Mouse (Mus musculus) G1E (cell line): ENCODE measurements around the gene Krt36. TPM values are rescaled to one million over a fixed set of nuclear protein-coding genes. Genes with fewer than 3 reads are reported as not detected.

Source experiments
- ATAC-seq: 2 replicates; pipeline ENCODE4 v1.8.0; 2016; ENCODE audit warnings: mild to moderate bottlenecking; ENCODE audit not compliant: insufficient number of reproducible peaks, poor library complexity, low FRiP score, severe bottlenecking; ENCODE audit errors: extremely low read depth
- DNase-seq: peaks from one replicate; pipeline ENCODE4 v3.0.0; 2012; ENCODE audit warnings: low spot score
- H3K27me3 ChIP-seq: 2 replicates; pipeline ENCODE4 v1.6.1; 2012; ENCODE audit warnings: mild to moderate bottlenecking, low read length, inconsistent platforms; ENCODE audit not compliant: insufficient read depth
- H3K36me3 ChIP-seq: replicated peaks from 2 replicates; pipeline ENCODE3; 2012; ENCODE audit warnings: mild to moderate bottlenecking, inconsistent platforms
- H3K4me1 ChIP-seq: 2 replicates; pipeline ENCODE4 v1.6.1; 2012; ENCODE audit warnings: low read depth, low read length, inconsistent platforms, mixed read lengths; ENCODE audit not compliant: insufficient read depth
- H3K4me3 ChIP-seq: 2 replicates; pipeline ENCODE4 v1.5.1; 2012; ENCODE audit warnings: low read depth, mild to moderate bottlenecking, inconsistent platforms, low read length, moderate library complexity, mixed read lengths
- H3K9me3 ChIP-seq: replicated peaks from 2 replicates; pipeline ENCODE4 v1.6.1; 2012; ENCODE audit warnings: inconsistent platforms
- CTCF ChIP-seq: IDR thresholded peaks from 2 replicates; pipeline ENCODE4 v1.5.1; 2012; ENCODE audit warnings: low read depth, low read length, inconsistent platforms, mixed read lengths
- GATA1 ChIP-seq: IDR thresholded peaks from 2 replicates; pipeline ENCODE4 v1.6.1; 2012; ENCODE audit warnings: borderline replicate concordance, low read length, inconsistent platforms, mixed read lengths
- GATA2 ChIP-seq: IDR thresholded peaks from 2 replicates; pipeline ENCODE4 v1.6.1; 2012; ENCODE audit warnings: low read depth, low read length, inconsistent platforms, borderline replicate concordance
- POLR2AphosphoS5 ChIP-seq: IDR thresholded peaks from 2 replicates; pipeline ENCODE4 v1.6.1; 2012; ENCODE audit warnings: low read depth, low read length, inconsistent platforms; ENCODE audit not compliant: insufficient replicate concordance
- TAL1 ChIP-seq: conservative IDR thresholded peaks from 2 replicates; pipeline ENCODE4 v1.6.1; 2012; ENCODE audit warnings: low read depth, low read length, inconsistent platforms, mixed read lengths
- polyA plus RNA-seq: library from polyadenylated mRNA; stranded (reverse); fragments of >175 nt; gene quantifications from 2 replicates; pipeline ENCODE4 v1.2.3, GENCODE M21; 2012
- total RNA-seq, 2 experiments: library from RNA; stranded (forward) in 1 of 2; stranded (reverse) in 1 of 2; fragments of 200-1000 nt in 1 of 2; fragments of >200 nt in 1 of 2; fragmentation: Nextera tagmentation in 1 of 2; gene quantifications; 2 replicates each; pipeline ENCODE4 v1.2.3; 2014 to 2017

Gene Krt36
- total and polyA plus RNA-seq, 3 experiments: not detected

DNA sequence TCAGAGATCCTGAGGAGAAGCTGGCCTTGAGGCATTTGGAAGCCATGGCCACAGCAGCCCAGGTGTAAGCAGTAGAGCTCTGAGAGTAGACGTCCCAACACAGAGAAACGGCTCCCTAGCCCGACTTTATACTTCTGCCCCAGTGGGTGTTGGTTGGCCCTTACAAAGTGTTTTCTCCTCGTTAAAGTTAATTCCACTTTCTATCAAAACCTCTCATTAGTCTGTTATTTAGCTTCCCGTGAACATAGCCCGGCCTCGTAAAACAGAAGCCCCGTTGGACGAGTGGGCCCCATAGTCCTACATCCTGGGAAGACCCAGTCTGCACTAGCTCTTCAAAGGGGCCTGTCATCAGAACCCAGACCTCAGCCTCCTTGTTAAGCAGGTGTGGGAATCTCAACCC lies 9.3 kb downstream of the Krt36 start, which contains the start of gene Krt35:
Gene Krt35, minus strand, starts transcription at position 101 of the 400 bp plus-strand sequence.
- DNase-seq (no peak), ATAC-seq (no peak)
- Histone ChIP-seq H3K36me3 (no peaks in the 10 kb centered on the region), H3K4me3 (peak within 1 kb of the TSS; percentile 15; the same call in 1 of the 2 replicates), H3K9me3 (peaks cover 91% of the 10 kb centered on the region), H3K27me3 (no peaks in the 10 kb centered on the region), H3K4me1 (no peaks in the 10 kb centered on the region)
- TF ChIP-seq TAL1 (no peak), POLR2AphosphoS5 (no peak), CTCF (no peak), GATA2 (no peak), GATA1 (no peak)

DNA sequence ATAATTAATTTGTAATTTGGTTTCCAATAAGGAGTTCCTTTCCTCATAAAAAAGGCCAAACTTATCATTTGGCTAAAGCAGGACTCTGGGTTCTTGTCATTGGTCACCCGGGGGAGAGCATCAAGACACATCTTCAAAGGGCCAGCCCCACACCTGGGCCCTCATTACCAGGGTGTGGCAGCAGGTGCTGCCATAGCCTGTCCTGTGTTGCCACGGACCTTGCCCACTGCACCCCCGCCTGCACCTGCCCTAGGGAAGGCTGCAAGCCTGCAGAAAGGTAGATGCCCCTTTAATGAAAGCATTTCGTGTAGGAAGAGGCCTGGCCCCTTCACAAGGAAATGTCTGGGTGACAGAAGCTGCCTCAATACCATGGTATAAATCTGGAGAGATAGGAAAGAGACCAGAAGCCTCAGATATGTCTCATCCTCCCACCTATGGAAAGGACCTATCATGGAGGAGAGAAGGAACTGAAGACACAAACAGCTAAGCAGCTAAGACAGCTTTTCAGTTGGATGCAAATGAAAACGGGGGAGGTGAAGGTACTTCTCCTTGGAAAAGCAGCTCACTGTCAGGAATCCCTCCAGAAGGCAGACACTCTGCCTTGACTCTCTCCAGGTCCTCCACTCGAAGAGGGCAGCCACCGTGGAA lies 16.9 kb downstream of the Krt36 start:
- ATAC-seq (no peak), DNase-seq (no peak)
- Histone ChIP-seq H3K9me3 (peaks cover 72% of the 10 kb centered on the region), H3K4me3 (no peak overlapping the region), H3K36me3 (no peaks in the 10 kb centered on the region), H3K4me1 (no peaks in the 10 kb centered on the region), H3K27me3 (no peaks in the 10 kb centered on the region)
- TF ChIP-seq GATA2: no peak

DNA sequence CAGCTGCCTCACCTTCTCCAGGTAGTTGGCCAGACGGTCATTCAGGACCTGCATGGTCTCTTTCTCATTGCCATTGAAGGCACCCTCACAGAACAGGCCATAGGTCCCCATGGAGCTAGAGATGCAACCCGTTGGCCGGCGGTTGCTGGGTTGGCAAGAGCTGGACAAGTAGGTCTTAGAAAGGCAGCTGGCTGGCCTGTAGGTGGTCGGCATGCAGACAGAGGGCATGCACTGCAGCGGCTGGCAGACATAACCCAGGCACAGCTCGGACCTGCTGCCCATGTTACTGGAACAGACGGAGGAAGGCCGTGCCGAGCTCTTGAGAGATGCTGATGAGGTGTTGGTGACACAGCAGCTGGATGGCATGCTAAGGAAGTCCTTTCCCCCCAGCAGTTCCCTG lies 17.6 kb downstream of the Krt36 start, which contains the start of gene Krt32:
Gene Krt32, minus strand, starts transcription at position 366 of the 400 bp plus-strand sequence.
- peaks cover 74% of the 10 kb centered on the region for H3K9me3 ChIP-seq
- DNase-seq (no peak), ATAC-seq (no peak)
- no peak within 1 kb of the TSS for H3K4me3 ChIP-seq
- TF ChIP-seq POLR2AphosphoS5 (no peak), GATA2 (no peak), GATA1 (no peak), CTCF (no peak), TAL1 (no peak)
- H3K36me3 ChIP-seq: no peaks in the 10 kb centered on the region
- no peaks in the 10 kb centered on the region for H3K27me3 ChIP-seq
- H3K4me1 ChIP-seq: no peaks in the 10 kb centered on the region

DNA sequence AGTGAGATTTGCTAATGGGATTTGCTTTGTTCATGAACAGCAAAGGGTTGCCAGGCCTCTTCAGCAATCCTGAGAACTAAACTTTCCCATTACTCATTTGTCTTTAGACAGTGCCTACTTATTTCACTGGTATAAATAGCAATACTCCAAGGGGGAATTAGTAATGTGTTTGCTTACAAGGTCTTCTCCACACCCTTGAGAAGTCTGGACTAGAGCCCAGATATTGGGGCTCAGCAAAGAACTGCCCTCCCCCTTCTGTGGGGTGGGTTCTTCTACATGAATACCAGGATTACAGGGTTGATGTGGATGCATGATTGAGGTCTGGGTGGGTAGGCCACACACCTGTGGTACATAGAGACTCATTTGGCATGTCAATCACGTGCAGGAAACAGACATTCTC lies 31.6 kb downstream of the Krt36 start:
- ATAC-seq: no peak
- no peaks in the 10 kb centered on the region for H3K36me3 ChIP-seq
- H3K27me3 ChIP-seq: no peaks in the 10 kb centered on the region
- no peak overlapping the region for H3K4me3 ChIP-seq
- no peaks in the 10 kb centered on the region for H3K4me1 ChIP-seq
- TF ChIP-seq TAL1 (no peak), CTCF (no peak), POLR2AphosphoS5 (no peak), GATA2 (no peak), GATA1 (no peak)
- no peak for DNase-seq
- peaks cover 59% of the 10 kb centered on the region for H3K9me3 ChIP-seq

DNA sequence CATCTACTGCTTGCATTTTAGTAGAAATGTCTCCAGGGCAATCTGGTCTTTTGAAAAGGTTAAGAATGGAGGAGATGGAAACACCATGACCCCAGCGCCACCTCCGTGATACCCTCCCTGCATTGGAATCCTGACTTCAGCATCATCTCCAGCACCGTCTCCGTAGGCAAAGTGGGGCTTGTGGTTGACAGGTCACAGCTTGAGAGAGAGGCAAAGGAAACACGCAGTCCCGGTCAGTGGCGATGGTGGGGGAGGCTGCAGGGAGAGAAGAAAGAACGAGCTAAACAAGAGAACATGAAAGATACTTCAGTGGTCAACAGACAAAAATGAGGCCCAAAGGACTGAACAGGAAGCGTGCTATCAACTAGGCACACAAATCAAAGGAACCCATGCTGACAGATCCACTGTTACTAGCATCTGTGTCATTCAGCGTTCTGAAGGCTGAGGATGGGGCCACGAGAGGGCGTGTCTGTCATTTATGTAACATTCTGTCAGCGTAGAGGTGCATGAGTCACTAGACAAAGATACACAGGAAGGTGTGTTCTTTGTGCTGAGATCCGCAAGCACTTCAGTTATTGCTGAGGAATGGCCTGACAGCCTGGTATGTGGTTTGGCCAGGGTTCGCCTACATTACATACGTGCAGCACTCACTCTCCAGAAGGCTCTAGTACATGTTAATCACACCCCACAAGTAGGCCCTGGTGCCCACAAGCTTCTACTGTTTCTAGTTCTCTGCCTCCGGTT lies 38.0 kb downstream of the Krt36 start:
- Histone ChIP-seq H3K9me3 (peaks cover 65% of the 10 kb centered on the region), H3K27me3 (no peaks in the 10 kb centered on the region)
- TF ChIP-seq GATA2 (no peak), CTCF (no peak), POLR2AphosphoS5 (no peak), GATA1 (no peak), TAL1 (no peak)

DNA sequence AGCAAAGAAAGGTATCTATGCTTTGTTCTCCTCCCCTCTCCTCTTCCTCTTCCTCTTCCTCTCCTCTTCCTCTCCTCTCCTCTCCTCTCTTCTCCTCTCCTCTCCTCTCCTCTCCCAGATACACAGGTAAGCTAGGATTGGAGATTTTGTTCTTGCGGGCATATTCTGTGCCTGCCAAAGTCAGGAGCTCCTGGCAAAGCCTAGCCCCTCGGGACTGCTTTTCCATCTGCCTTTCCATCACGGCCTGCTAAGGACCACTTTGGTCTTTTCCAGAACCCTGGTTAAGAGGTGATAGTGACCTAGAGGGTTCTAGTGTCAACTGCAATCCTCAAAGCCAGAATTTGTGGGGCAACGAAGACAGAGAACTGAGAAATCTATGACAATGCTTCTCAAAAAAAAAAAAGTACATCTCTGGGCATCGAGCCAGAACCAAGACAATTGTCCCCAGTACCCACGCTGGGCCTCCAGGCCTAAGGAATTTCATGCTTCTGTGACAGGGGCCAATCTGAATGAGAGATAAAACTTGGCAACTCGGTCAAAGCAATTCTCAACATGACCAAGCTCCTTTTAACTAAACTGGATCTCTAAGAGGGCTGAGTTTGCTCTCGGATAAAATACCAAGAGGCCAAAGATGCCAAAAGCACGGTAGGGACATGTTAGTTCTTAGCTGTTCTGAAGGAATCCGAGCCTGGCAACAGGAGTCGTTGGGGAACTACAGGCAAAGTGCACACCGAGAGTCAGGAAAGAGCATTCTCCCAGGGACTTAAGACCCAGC lies 39.0 kb downstream of the Krt36 start:
- ATAC-seq: no peak
- H3K27me3 ChIP-seq: no peaks in the 10 kb centered on the region

More for the DNA sequence above, 38.0 kb downstream of the Krt36 start:
- DNase-seq (no peak), ATAC-seq (no peak)
- Histone ChIP-seq H3K4me3 (no peak overlapping the region), H3K36me3 (no peaks in the 10 kb centered on the region), H3K4me1 (no peaks in the 10 kb centered on the region)

More for the DNA sequence above, 39.0 kb downstream of the Krt36 start:
- H3K4me3 ChIP-seq: no peak overlapping the region
- no peak for DNase-seq
- no peaks in the 10 kb centered on the region for H3K4me1 ChIP-seq
- H3K9me3 ChIP-seq: peaks cover 68% of the 10 kb centered on the region
- H3K36me3 ChIP-seq: no peaks in the 10 kb centered on the region
- TF ChIP-seq GATA2 (no peak), POLR2AphosphoS5 (no peak), GATA1 (no peak), CTCF (no peak), TAL1 (no peak)
